Mouse (Mus musculus): ENCODE results near the gene Hist1h3g. TPM values are rescaled to one million over a fixed set of nuclear protein-coding genes. Genes with fewer than 3 reads are reported as not detected.
"Not testable (repeated sequence)": the region's sequence is repeated elsewhere in the genome, so short reads cannot be mapped to it uniquely, and the experiment has no call there.

The Hist1h3g gene
- polyA plus RNA-seq, 1 experiment, result 16.1 TPM

DNA sequence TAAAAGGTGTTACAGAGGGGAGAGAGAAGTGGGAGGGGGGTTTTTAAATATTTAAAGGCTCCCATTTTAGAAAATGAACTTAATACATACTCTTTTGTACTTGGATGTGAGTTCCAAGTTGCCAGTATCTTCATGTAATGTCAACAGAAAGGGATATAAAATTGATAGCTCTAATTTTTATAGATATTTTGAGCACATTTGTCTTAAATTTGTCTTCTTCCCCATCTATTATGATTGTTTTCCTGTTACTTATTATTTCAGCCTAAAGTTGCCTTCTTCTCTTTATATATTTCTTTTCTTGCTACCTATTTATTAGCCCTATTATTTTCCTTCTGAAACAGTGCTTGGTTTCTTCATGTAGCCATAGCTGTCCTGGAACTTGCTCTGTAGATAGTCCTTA is 17.7 kb downstream of the Hist1h3g start, which contains the start of gene Hist1h1d:
Gene Hist1h1d, plus strand, starts transcription at position 301 of the 400 bp plus-strand sequence.
- Histone ChIP-seq H3K27ac (ENCODE audit: control insufficient read depth, insufficient read depth, low read depth, low read length, poor library complexity) (peak within 1 kb of the TSS; percentile 45; the same call in 1 of the 2 replicates), H3K4me1 (ENCODE audit: control insufficient read depth, insufficient read depth, low read length) (no peaks in the 10 kb centered on the region), H3K4me3 (replicated peaks; ENCODE audit: control insufficient read depth, low read depth, low read length) (no peak within 1 kb of the TSS)
- TF ChIP-seq CTCF (IDR thresholded peaks at IDR 0.05; ENCODE audit: control insufficient read depth, insufficient read depth, low read length) (no peak), POLR2A (IDR thresholded peaks at IDR 0.05; ENCODE audit: borderline replicate concordance, control insufficient read depth, low read depth, low read length) (no peak)

DNA sequence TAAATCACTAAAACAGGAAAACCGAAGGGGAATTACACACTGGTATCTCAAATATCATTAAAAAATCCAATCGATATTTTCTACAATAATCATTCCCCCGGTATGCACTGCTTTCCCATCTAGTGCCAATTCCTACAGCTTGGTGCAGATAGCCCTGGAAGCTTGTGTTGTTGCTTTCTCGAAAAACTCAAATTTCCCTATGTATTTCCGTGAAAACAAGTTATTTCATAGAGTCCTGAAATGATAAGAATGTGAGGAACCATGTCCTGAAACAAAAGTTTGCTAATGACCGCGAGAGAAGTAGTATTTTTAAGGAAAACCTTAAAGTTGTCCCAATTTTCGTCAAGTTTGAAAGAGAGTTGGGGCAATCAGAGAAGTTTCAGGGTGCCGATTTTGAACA is 19.2 kb downstream of the Hist1h3g start:
- Histone ChIP-seq H3K4me3 (replicated peaks; ENCODE audit: control insufficient read depth, low read depth, low read length) (peak overlapping the region; percentile 45), H3K27ac (ENCODE audit: control insufficient read depth, insufficient read depth, low read depth, low read length, poor library complexity) (no peak overlapping the region; the same call in 1 of the 2 replicates), H3K4me1 (ENCODE audit: control insufficient read depth, insufficient read depth, low read length) (no peaks in the 10 kb centered on the region)
- no peak for TF ChIP-seq CTCF (IDR thresholded peaks at IDR 0.05; ENCODE audit: control insufficient read depth, insufficient read depth, low read length)
- no peak for TF ChIP-seq POLR2A (IDR thresholded peaks at IDR 0.05; ENCODE audit: borderline replicate concordance, control insufficient read depth, low read depth, low read length)
- 20% methylated on average over 9 of the region's 9 CpGs for WGBS

DNA sequence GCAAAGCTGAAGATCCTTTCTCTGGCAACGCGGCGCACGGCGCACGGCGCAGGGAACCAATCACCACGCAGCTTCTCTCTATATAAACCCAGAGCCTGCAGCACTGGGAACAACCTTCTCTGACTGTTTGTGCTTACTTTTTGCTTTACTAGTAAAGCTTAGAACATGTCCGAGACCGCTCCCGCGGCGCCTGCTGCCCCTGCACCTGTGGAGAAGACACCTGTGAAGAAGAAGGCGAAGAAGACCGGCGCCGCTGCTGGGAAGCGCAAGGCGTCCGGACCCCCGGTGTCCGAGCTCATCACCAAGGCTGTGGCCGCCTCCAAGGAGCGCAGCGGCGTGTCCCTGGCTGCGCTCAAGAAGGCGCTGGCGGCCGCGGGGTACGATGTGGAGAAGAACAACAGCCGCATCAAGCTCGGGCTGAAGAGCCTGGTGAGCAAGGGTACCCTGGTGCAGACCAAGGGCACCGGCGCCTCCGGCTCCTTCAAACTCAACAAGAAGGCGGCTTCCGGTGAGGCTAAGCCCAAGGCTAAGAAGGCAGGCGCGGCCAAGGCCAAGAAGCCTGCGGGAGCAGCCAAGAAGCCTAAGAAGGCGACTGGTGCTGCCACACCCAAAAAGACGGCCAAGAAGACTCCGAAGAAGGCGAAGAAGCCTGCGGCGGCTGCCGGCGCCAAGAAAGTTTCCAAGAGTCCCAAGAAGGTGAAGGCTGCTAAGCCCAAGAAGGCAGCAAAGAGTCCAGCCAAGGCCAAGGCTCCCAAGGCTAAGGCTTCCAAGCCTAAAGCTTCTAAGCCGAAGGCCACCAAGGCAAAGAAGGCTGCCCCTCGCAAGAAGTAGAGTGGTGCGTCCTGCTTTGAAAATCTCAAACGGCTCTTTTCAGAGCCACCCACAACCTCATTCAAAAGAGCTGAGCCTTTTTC is 20.0 kb downstream of the Hist1h3g start:
- WGBS, result under 1% methylated on average over 54 of the region's 54 CpGs
- TF ChIP-seq POLR2A (IDR thresholded peaks at IDR 0.05; ENCODE audit: borderline replicate concordance, control insufficient read depth, low read depth, low read length) (peak; percentile 99), CTCF (IDR thresholded peaks at IDR 0.05; ENCODE audit: control insufficient read depth, insufficient read depth, low read length) (no peak)
- Histone ChIP-seq H3K4me1 (ENCODE audit: control insufficient read depth, insufficient read depth, low read length) (no peaks in the 10 kb centered on the region), H3K27ac (ENCODE audit: control insufficient read depth, insufficient read depth, low read depth, low read length, poor library complexity) (peak overlapping the region; percentile 97), H3K4me3 (replicated peaks; ENCODE audit: control insufficient read depth, low read depth, low read length) (peak overlapping the region; percentile 72)

DNA sequence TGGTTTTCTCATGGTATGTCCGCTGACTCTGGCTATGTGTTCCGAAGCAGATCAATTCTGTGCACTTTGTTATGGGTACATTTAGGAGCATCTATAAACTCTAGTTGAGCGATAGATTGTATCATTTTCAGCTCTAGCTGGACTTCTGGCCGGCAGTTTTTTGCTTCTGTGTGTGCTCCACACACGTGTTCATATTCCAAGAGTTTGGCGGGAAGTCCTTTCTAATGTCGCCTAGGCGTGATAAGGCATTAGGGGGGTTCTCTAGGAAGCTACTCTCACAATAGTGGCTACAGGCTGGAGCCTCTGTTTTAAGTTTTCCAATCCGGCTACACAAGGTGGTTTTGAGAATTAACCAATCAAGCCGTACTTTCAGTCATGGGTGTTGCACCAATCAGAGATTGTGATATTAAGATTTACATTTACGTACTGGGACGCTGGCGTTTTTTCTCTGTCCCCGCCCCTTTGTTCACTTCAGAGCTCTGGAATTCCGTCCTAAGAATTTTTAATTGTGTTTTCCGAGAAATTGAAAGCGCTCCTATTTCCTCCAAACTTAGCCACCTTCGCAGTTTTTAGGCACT is 20.7 kb downstream of the Hist1h3g start:
- TF ChIP-seq POLR2A (IDR thresholded peaks at IDR 0.05; ENCODE audit: borderline replicate concordance, control insufficient read depth, low read depth, low read length) (peak; percentile 28; the same call in 1 of the 2 replicates), CTCF (IDR thresholded peaks at IDR 0.05; ENCODE audit: control insufficient read depth, insufficient read depth, low read length) (no peak)
- Histone ChIP-seq H3K4me1 (ENCODE audit: control insufficient read depth, insufficient read depth, low read length) (no peaks in the 10 kb centered on the region), H3K27ac (ENCODE audit: control insufficient read depth, insufficient read depth, low read depth, low read length, poor library complexity) (peak overlapping the region; percentile 97), H3K4me3 (replicated peaks; ENCODE audit: control insufficient read depth, low read depth, low read length) (peak overlapping the region; percentile 72)
- WGBS, result under 1% methylated on average over 18 of the region's 18 CpGs

DNA sequence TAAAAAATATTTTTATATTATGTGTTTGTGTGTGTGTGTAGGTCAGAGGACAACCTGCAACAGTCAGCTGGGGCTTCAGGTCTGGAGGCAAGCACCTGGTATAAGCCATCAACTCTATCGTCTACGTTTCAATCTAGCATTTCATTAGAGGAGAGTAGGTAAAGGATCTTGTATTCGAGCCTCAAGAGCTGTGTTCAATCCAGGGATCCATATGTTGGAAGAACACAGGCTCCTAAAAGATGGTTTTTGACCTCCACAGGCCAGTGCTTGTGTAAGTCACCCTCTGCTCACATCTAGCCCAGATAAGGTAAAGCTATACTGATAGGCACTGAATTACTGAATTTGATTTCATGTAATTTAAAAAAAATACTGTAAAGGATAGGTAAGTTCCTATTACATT is 21.7 kb downstream of the Hist1h3g start:
- Histone ChIP-seq H3K4me1 (ENCODE audit: control insufficient read depth, insufficient read depth, low read length) (no peaks in the 10 kb centered on the region), H3K27ac (ENCODE audit: control insufficient read depth, insufficient read depth, low read depth, low read length, poor library complexity) (no peak overlapping the region), H3K4me3 (replicated peaks; ENCODE audit: control insufficient read depth, low read depth, low read length) (no peak overlapping the region)
- WGBS, result 75% methylated on average over 3 of the region's 3 CpGs
- TF ChIP-seq CTCF (IDR thresholded peaks at IDR 0.05; ENCODE audit: control insufficient read depth, insufficient read depth, low read length) (no peak), POLR2A (IDR thresholded peaks at IDR 0.05; ENCODE audit: borderline replicate concordance, control insufficient read depth, low read depth, low read length) (no peak)

DNA sequence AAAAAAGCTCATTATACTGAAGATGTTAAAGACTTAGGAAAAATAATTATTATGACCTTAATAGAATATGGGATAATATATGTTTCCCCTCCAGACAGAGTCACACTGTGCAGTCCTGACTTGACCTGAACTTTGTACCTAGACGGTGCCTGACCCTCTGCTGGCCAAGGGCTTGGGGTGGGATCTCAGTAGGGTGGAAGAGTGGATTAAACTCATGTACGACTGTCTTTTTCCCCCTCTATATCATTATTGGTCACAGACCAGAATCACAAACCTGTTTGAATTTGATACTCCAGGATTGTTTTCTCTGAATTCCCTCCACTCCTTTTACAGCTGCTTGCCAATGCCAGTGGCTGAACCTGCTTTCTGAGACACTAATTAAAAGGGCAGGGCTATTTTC is 25.5 kb downstream of the Hist1h3g start:
- not testable (repeated sequence) for H3K27ac ChIP-seq (ENCODE audit: control insufficient read depth, insufficient read depth, low read depth, low read length, poor library complexity); H3K4me1 ChIP-seq (ENCODE audit: control insufficient read depth, insufficient read depth, low read length)
- H3K4me3 ChIP-seq (replicated peaks; ENCODE audit: control insufficient read depth, low read depth, low read length), result peak overlapping the region; percentile 37
- 59% methylated on average over 2 of the region's 2 CpGs for whole genome bisulfite sequencing

DNA sequence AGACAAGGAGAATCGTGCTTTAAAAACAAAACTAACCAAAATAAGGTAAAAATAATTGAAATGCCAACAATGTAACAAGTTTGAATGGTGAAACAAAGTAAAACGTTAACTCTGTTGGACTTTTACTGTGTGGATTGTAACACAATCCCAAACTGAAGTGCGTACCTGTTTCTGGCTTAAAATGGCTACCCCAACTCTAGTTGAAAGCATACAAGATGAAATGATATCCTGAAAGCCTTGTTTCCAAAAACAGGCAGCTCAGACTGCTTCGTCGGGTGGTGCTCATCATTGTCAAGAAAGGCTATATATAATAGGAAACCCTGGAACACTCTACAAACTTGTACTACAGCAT is 26.3 kb downstream of the Hist1h3g start:
- not testable (repeated sequence) for H3K4me1 ChIP-seq (ENCODE audit: control insufficient read depth, insufficient read depth, low read length)
- WGBS, result 0% methylated on average over 2 of the region's 5 CpGs
- H3K27ac ChIP-seq (ENCODE audit: control insufficient read depth, insufficient read depth, low read depth, low read length, poor library complexity), result peak overlapping the region; percentile 95; the same call in 1 of the 2 replicates
- peak overlapping the region; percentile 30 for H3K4me3 ChIP-seq (replicated peaks; ENCODE audit: control insufficient read depth, low read depth, low read length)

DNA sequence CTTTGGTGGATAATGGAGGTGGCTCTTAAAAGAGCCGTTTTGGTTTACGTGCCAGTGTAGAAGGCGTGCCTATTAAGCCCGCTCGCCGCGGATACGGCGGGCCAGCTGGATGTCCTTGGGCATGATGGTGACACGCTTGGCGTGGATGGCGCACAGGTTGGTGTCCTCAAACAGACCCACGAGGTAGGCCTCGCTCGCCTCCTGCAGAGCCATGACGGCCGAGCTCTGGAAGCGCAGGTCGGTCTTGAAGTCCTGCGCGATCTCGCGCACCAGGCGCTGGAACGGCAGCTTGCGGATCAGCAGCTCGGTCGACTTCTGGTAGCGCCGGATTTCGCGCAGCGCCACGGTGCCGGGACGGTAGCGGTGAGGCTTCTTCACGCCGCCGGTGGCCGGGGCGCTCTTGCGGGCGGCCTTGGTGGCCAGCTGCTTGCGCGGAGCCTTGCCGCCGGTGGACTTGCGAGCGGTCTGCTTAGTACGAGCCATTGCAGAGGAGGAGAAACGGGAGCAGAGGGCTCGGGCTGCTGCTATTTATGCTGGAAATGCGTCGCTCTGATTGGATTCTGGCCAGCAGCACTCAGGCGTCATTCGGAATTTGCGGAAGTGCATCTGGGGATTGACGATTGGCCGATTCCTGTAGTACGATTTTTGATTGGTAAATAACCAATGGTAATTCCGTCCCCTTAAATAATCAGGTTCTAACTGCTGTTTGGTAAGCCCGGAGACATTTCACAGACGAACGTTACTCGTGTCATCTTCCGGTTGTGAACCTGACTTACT is 26.8 kb downstream of the Hist1h3g start, which contains the start of gene Hist1h3e:
Gene Hist1h3e, minus strand, starts transcription at position 487 of the 777 bp plus-strand sequence.
- peak within 1 kb of the TSS; percentile 95 for H3K27ac ChIP-seq (ENCODE audit: control insufficient read depth, insufficient read depth, low read depth, low read length, poor library complexity)
- TF ChIP-seq POLR2A (IDR thresholded peaks at IDR 0.05; ENCODE audit: borderline replicate concordance, control insufficient read depth, low read depth, low read length), result peak; percentile 97
- not testable (repeated sequence) for H3K4me1 ChIP-seq (ENCODE audit: control insufficient read depth, insufficient read depth, low read length)
- H3K4me3 ChIP-seq (replicated peaks; ENCODE audit: control insufficient read depth, low read depth, low read length), result peak within 1 kb of the TSS; percentile 55
- under 1% methylated on average over 56 of the region's 67 CpGs for WGBS

All from bone marrow, adult 2 months (tissue).